Mouse (Mus musculus) megakaryocyte-erythroid progenitor cell, adult 5-6 weeks (primary cell): ENCODE measurements around the gene Adamtsl1. TPM values are rescaled to one million over a fixed set of nuclear protein-coding genes. Genes with fewer than 3 reads are reported as not detected.

ENCODE experiments used
- ATAC-seq: replicated peaks from 2 replicates; pipeline ENCODE4 v1.8.0; 2016; ENCODE audit warnings: mild to moderate bottlenecking, inconsistent platforms; ENCODE audit not compliant: severe bottlenecking, poor library complexity, low FRiP score, low TSS enrichment
- total RNA-seq, 2 experiments: library from RNA; stranded (forward) in 1 of 2; stranded (reverse) in 1 of 2; fragments of 200-1000, 215-1000 nt in 1 of 2; fragments of >200 nt in 1 of 2; fragmentation: Nextera tagmentation in 1 of 2; gene quantifications; 2 replicates each; pipeline ENCODE4 v1.2.3; 2014 to 2017

Gene Adamtsl1
- not detected in 2 replicates for total RNA-seq (2014; fragmentation: Nextera tagmentation)
- 0.76 TPM in 1 of 2 replicates, not detected in the other for total RNA-seq (2017)

DNA sequence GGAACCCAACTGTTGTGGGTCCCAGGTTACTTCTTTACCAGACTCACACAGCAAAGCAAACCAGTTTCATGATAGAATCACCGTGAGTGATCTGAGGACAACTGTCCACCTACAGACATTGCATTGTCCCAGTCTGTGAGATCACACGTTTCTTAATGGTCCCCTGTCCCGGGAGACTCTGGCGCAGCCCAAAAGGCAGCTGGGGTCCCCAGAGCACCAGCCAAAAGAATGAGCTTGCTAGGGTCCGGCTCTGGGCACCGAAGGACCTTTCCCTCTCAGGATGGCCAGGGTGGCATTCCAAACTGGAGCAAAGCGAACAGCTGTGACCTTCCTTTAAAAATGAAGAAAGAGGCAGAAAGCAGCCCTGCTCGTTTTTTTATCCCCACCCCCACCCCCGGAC lies at the start of gene Adamtsl1:
Adamtsl1 (plus strand) TSS at position 381 of the 400 bp plus-strand sequence.
- no peak for ATAC-seq

DNA sequence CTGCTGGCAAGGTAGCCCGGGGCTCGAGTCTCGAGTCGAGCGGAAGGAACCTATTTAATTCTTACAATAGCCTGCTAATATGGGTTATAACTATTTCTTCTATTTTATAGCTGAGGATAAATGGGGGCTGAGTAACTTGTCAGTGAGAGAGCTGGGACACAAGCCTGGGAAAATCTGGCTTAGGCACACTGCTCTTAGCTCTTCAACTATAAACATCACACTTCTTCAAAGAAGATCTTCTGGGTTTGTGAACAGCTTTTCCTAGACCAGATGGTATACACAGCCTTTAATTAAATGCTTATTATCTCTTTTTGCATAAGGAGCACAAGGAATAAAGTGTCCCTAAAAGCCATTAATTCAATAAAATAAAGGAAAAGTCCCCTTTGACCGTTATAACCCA lies 30.4 kb upstream of the Adamtsl1 start:
- no peak for ATAC-seq

DNA sequence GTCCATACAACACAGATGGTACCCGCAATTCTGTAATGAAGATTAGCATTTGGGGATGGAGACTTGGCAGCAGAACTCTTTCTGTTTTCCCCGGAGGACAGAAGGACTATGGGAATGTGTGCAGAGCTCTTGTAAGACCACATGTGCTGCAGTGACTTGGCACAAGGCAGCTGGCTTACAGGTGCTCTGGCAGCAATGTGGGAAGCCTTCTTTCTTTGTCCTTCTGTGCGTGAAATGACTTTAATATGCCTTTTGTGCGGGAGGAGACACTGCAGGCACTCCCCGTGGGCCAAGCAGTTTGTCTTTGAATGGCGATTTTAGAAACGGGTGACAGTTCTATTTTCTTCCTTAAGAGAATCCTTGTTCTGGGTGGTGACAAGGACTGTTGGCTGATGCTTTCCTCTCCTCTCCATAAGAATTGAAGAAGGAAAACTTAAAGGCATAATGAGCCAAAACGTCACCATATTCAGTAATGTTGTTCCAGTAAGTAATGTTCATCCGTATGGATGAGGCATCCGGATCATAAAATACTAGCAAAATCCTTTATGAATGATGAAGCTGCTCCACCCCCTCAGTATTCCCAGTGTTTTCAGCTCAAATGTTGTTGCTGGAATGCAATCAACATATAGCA lies 27.5 kb upstream of the Adamtsl1 start:
- no peak for ATAC-seq

DNA sequence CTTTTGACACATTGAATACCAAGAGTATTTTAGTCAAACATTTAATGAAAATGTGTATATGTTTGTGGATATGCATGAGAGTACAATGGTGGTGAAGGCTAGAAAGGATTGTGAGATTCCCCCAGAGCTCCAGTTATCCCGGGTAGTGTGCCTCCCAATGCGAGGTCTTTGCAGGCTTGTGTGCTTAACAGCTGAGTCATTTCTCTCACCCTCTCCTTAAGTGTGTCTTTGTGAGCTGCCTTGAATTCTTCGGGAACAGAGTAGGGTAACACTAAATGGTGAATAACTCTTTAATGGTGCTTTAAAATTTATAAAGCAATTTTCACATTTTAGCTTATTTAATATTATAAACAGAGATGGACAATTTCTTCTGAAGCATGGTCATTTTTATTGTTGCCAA lies 8.3 kb upstream of the Adamtsl1 start:
- ATAC-seq = no peak

DNA sequence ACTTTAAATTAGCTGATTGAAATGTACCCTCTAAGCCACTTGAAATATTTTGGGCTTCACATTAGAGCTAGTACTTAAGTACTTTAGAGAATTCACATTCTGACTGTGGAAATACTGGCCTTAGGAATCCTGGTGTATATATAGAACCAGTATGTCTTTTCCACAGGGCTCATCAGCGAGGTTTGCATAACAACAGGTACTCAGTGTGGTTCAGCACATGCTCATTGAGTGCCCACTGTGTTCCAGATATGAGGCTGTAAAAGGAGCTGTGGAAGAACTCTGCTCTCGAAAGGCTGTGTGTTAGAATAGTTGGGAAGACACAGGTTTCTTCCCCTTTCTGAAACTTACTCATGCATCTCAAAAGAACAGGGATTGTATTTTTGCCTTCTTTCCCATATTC lies 7.0 kb upstream of the Adamtsl1 start:
- no peak for ATAC-seq

DNA sequence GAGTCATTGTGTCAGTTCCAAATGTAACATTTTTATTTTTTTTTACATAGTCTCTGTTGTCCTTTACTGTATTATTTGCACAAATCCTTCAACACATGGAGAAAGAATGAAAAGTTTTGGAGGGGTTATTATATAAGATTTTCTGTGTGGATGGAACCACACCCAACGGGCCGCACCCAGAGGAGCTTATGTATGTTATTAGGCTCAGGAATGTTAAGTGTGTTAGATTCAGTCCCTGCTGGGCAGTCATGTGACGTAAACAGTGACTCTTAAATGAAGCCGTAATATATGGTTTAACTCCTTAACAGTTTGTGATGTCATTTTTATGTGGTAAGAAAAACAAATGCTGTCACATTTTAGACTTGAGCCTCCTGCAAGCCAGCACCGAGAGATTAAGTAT lies 6.5 kb upstream of the Adamtsl1 start:
- ATAC-seq = no peak

DNA sequence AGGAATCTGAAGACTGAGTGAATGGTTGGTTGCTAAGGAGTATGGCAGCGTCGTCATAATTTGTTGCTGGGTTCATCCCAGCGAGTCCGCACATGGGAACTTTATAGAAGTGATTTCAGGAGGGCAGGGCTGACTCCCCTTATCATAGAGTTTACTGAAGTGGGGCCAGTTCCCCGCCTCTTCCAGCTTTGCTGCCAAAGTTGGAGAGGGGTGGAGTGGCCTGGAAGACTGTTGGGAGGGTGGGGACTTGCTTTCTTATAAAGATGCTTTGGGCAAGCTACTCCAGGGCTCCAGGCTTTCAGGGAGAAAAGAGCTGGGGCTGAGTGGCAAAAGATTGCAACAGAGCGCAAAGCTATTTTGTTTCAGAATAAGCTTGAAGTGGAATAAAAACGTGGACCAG lies 684 bp upstream of the Adamtsl1 start:
- ATAC-seq = no peak

DNA sequence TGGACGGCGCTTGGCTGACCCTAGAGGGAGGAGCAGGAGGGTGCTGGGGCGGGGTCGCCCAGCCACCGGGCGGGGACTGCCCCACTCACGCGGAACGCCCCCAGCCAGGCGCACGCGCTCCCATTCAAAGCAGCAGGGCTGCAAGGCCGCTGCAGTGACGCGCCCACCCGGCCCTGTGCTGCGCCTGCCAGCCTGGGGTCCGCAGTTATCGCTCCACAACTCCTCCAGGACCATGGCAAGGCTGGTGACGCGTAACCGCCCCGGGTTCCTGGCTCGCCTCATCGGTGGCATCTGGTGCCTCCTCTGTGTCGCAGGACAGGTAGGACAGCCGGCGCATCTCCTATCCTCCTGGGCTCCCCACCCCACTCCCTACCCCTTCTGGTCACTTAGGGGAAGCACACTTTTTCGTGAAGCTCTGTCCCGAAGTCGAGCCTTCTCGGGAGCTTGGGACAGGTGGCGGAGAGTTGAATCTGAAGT lies 271 bp downstream of the Adamtsl1 start:
- ATAC-seq = no peak

DNA sequence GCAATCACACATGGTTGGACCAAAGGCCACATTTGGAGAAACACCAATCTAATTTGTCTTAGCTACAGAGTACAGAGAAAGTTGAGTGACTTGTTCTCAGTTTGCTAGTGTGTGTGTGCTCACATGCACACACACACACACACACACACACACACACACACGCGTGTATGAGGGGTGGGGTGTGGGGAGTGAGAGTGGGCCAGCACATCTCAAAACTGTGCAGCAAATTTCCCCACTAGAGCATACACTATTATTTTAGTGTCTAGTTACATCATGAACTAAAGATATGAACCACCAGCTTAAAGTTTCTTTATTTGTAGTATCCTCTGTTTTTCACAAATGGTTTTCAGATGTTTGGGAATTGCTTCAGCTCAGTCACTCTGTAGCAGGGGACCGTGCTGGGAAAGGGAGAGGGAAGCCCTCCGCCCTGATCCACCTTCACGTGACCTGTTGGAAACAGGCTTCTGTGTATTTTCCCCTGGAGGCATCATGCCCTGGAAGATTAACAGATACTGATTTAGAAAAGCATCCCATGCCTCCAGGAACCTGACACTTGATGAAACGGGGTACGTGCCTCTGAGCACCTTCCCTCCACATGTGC lies 13.1 kb downstream of the Adamtsl1 start:
- ATAC-seq = no peak

DNA sequence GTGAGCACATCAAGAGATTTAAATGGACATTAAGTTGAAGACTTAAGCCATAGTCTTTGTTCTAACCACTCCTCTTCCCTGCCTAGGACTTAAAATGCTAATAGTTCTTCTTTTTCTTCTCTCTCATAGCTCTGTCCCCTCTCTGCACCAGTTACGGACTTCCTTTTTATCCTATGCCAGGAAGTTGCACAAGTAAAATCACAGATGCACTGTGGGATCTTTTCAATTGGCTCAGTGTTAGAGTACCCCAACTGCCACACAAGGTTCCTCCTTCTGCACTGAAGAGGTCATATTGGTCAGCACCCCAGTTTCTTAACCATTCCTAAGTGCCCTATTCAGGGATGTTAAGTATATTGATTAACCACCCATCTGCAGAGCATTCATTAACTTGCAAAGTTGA lies 15.9 kb downstream of the Adamtsl1 start:
- ATAC-seq = no peak

DNA sequence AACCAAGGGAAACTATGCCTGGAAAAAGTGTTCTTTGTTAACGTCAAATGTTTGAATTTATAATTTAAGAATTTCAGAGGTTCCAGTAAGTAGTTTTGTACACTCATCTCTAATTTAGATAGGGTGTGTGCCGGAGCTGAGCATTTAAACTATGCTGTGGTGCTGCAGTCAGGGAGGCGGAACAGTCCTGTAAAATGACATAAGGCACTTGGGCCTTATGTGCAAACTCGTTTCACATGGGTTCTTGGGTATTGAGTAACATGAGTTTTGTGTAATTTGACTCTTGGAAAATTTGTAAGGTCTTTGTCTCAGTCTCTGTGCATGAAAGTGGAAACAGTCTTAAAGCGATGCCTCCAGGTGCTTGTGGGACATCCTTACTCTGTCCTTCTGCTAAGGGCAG lies 25.7 kb downstream of the Adamtsl1 start:
- no peak for ATAC-seq

DNA sequence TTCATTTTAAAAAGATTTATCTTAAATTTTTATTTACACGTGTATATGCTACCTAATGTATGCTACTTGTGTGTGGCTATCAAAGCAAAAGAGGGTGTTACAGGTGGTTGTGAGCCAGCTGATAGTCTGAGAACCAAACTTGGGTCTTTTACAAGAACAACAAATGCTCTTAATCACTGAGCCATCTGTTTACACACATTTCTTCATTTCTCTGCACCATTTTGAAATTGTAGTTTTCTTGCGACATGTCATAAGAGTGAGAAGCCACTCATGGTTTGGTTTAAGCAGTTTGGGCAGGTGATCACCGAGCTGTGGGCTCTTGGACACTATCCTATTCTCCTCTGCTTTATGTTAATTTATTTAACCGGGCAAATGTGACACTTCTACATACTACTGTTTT lies 29.2 kb downstream of the Adamtsl1 start:
- ATAC-seq = no peak

DNA sequence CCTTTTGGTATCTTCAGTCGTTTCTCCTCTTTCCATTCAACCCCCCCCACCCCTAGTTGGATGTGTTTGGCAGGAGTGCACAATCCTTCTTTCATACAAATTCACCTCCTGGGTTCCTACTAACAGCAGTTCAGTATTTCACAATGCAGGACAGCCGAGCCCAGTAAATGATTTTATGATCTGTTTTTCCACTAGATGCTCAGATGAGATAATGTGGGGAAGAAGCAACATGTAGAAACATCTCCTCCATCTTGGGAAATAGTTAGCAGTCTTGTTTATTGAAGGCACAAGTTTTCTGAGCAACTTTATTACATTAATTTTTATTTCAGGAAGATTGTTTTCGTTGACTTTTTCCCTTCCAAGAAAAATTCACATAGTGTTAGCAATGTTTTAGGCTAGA lies 40.7 kb downstream of the Adamtsl1 start:
- no peak for ATAC-seq

DNA sequence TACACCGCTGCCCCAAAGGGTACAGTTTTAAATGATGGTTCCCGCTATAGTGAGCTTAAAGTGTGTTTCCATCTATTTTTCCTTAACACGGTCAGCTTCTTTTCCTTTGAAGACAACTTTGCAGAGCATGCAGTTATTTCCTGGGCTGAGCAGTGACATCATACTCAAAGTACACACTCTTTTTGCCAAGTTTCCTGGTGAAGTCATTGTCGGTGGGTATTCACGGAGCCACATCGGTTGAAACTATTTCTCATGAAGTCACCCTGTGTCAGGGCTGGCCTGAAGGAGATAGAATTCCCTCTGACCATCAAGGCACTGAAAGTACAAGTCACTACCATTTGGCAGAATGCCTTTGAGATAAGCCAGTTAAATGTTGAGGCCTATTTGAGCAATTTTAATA lies 45.8 kb downstream of the Adamtsl1 start:
- no peak for ATAC-seq

DNA sequence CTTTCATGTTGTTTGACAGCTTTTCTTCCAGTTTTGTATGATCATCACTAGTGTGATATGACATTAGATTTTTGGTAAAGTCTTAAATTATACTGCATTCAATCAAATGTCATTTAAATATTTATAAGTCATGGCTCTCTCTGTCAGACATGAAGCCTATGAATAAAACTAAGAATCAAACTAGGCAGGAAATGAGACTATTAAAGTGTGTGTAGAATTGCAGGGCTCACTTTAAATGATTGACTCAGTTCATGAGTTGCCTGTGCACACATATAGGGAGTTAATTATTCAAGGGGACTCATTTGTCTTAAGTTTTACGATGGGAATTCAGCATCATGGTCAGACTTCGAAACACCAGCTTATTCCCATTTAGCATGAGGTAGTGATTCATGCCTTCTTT lies 71.5 kb downstream of the Adamtsl1 start:
- no peak for ATAC-seq

DNA sequence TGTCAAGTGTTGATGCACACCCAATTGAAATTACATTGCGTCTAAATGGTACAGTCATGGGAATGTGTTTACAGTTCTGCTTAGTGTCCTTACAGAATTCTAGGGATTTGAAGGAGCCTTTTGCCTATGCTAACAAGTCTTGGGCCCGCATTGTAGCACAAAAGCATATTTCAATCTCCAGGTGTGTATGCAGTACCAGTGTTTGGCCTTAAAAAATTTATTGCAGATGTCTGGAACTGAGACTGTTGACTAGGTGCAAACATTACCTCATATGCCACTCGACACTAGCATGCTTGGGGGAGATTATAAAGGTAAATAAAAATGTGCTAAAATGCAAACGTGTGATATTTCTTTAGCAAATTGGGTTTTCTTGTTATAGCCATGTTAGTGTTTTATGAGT lies 75.0 kb downstream of the Adamtsl1 start:
- ATAC-seq = no peak

DNA sequence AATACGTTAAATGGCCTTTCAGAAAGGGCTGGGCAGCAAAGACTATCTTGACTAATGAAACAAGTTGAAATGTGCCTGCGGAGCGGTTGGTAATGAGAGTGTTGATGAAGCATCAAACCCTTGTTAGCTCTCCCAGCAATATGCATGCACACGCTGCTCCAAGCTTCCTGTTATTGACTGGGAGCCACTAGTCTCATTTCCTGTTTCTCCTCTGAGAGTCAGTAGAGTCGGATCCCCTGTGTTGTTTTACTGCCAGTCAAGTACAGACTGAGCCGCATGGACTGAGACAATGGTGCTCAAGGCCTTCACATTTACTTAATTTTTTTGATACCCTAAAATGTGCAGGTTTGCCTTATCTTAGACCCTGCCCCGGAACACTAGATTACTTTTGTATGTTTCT lies 77.1 kb downstream of the Adamtsl1 start:
- no peak for ATAC-seq

DNA sequence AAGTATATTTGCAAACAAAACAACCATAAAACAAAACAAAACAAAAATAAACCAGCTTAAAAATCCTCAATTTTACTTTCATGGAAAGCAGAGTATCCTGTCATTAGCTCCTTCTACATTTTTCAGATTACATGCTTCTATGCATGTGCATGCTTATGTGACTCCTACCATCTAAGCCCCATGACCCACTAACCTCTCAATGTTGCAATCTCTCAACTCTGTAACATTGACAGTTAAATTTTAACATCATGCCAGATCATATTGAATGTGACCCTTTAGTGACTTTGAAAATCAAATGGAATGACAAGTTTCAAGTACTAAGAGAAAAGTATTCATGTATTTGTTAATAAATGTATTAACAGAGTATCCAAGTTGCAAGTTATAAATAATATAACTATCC lies 80.2 kb downstream of the Adamtsl1 start:
- ATAC-seq = no peak

DNA sequence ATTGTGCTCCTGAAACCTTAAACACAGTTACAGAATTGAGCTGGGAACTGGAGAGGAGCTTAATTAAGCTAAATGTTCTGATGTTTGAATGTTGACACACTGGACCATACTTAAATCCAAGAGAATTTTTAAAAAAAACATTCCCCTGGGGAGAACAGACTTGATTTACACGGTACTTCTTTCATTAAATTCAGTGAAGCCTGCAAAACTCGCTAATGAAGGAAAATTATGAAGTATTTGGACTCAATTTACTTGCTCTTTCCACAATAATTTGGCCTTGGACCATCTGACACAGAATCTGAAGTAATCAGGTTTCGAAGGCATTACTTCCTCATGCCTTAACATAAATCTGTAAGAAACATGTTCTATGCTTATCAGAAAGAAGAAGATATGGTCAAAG lies 99.4 kb downstream of the Adamtsl1 start:
- no peak for ATAC-seq

DNA sequence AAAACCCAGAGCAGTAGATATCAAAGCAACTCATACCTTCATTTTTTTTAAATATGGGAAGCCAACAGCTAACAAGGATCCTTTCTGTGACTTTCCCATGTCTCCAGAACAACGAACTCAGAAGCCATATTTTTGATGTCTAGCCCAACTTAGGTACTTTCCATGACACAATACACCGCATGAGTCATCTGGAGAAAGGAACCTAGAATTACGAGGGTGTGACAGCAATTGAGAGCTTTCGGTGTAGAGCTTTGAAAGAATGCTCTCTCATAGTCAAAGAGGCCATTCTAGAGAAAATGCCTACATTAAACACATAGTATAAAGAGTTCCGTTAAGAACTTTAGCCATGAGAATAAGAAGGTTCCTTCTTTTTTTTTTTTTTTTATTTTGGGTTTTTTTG lies 104.8 kb downstream of the Adamtsl1 start:
- no peak for ATAC-seq

DNA sequence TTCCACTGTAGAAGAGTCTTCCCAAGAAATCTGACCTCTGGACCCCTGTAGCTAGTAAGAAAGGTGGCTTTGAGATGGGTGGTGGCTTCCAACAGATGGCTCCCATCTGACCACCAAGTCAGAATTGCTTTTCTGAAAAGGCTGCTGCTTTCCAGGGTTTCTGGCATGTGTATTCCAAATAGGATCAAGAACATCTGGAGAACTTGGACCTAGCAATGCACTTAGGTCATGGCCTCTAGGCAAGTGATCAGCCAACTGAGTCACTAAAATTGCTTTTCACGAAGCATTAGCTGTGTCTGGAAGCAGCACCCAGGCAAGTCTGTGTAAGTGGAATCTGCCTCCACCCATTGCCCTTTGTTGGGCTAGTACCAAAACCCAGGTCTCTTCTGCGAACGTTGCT lies 105.3 kb downstream of the Adamtsl1 start:
- no peak for ATAC-seq
